Mouse (Mus musculus) C2C12 (cell line): ENCODE measurements around the gene Ell.

Source experiments
- CTCF ChIP-seq: IDR thresholded peaks from one replicate; pipeline ENCODE4 v1.5.1; 2011; ENCODE audit not compliant: control insufficient read depth, insufficient read depth, insufficient read length
- MAX ChIP-seq: IDR thresholded peaks from one replicate; pipeline ENCODE4 v1.6.1; 2011; ENCODE audit warnings: mild to moderate bottlenecking, control low read depth
- MYOD1 ChIP-seq: IDR thresholded peaks from one replicate; pipeline ENCODE4 v1.6.1; 2011; ENCODE audit warnings: low read depth; ENCODE audit not compliant: control insufficient read depth, insufficient read length
- USF1 ChIP-seq: IDR thresholded peaks from one replicate; pipeline ENCODE4 v1.6.1; 2011; ENCODE audit warnings: low read depth, mild to moderate bottlenecking, control low read depth, moderate library complexity

- no peak for TF ChIP-seq CTCF
- TF ChIP-seq MYOD1, result no peak
- TF ChIP-seq USF1, result no peak
- TF ChIP-seq MAX, result no peak
Observed at GRCm38 (mm10) chr8:70489576-70489975, 49.7 kb upstream of the Ell start.
